Mouse (Mus musculus) heart, embryonic 13.5 days (tissue): Measurements from ENCODE around the gene Safb. TPM values are rescaled to one million over a fixed set of nuclear protein-coding genes. Genes with fewer than 3 reads are reported as not detected.

Experiments
- ATAC-seq: fragments of 200-750 bp; cut with Nextera tagmentation; 2 replicates; pipeline ENCODE4 v1.8.0; 2017; ENCODE audit warnings: moderate TSS enrichment; ENCODE audit not compliant: insufficient number of reproducible peaks, low FRiP score, low TSS enrichment; ENCODE audit errors: extremely low read depth
- H3K27ac ChIP-seq: fragments of 300-500 bp; sonication (generic); replicated peaks from 2 replicates; pipeline ENCODE4 v1.5.1; 2015; ENCODE audit warnings: moderate library complexity, mild to moderate bottlenecking, inconsistent platforms
- H3K27me3 ChIP-seq: fragments of 300-500 bp; sonication (generic); replicated peaks from 2 replicates; pipeline ENCODE4 v1.6.1; 2015; ENCODE audit warnings: mild to moderate bottlenecking, inconsistent platforms
- H3K36me3 ChIP-seq: fragments of 300-500 bp; sonication (generic); 2 replicates; pipeline ENCODE4 v1.6.1; 2015; ENCODE audit warnings: mild to moderate bottlenecking, inconsistent platforms
- H3K4me1 ChIP-seq: fragments of 300-500 bp; sonication (generic); 2 replicates; pipeline ENCODE4 v1.6.1; 2015; ENCODE audit warnings: inconsistent platforms
- H3K4me2 ChIP-seq: fragments of 300-500 bp; sonication (generic); 2 replicates; pipeline ENCODE4 v1.6.1; 2015; ENCODE audit warnings: inconsistent platforms, mild to moderate bottlenecking, moderate library complexity
- H3K4me3 ChIP-seq: fragments of 300-500 bp; sonication (generic); 2 replicates; pipeline ENCODE4 v1.5.1; 2015; ENCODE audit warnings: moderate library complexity, mild to moderate bottlenecking, inconsistent platforms
- H3K9ac ChIP-seq: fragments of 300-500 bp; sonication (generic); 2 replicates; pipeline ENCODE4 v1.6.1; 2015; ENCODE audit warnings: inconsistent platforms, mild to moderate bottlenecking, moderate library complexity
- H3K9me3 ChIP-seq: fragments of 300-500 bp; sonication (generic); 2 replicates; pipeline ENCODE4 v1.6.1; 2016; ENCODE audit warnings: inconsistent platforms
- WGBS: fragments of 180-500 bp; shearing (Covaris S2); methylation state at CpG from one replicate; pipeline ENCODE4 v1.1.7; 2015; ENCODE audit warnings: mixed read lengths; 5-methylcytosine and 5-hydroxymethylcytosine counted together
- polyA plus RNA-seq: library from polyadenylated mRNA; unstranded; fragments of >200 nt; fragmentation: Nextera tagmentation; extraction: Ambion mirVana; gene quantifications from 2 replicates; pipeline ENCODE4 v1.2.1, GENCODE M21; 2015

Safb gene
- polyA plus RNA-seq, 1 experiment from 2014 or later: 68.1 TPM

DNA sequence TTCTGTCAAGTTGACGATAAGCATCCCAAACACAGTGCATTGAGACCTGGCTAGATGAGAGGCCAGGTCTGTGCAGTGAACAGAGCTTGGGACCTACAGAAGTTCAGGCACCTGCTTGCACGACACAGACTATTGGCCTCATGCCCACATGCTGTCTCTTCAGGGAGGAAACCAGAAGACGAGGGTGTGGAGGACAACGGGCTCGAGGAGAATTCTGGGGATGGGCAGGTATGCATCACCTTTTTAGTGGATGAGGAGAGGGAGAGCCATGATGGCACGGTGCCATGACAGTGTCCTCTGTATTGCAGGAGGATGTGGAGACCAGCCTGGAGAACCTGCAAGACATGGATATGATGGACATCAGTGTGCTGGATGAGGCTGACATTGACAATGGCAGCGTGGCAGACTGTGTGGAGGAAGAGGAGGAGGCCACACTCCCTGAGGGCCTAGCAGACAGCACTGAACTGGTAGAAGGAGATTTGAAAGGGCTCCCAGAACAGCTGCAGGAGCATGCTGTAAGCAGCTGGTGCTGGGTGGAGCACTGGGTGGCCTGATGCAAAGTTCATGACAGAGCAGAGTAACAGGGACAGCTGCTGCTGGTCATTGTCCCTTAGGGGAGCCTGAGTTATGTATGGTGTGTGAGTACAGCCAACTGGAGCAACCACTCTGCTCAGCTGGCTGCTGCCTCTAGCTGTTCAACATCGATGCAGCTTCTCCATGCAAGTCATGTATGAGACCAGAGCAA lies 9.1 kb downstream of the Safb start:
- Histone ChIP-seq H3K27ac (no peak overlapping the region), H3K9me3 (no peaks in the 10 kb centered on the region), H3K4me3 (no peak overlapping the region), H3K27me3 (no peaks in the 10 kb centered on the region), H3K9ac (no peak overlapping the region), H3K4me2 (no peak overlapping the region), H3K36me3 (peaks cover 96% of the 10 kb centered on the region), H3K4me1 (peaks cover 9% of the 10 kb centered on the region)
- ATAC-seq: no peak
- 83% methylated on average over 8 of the region's 8 CpGs for WGBS

DNA sequence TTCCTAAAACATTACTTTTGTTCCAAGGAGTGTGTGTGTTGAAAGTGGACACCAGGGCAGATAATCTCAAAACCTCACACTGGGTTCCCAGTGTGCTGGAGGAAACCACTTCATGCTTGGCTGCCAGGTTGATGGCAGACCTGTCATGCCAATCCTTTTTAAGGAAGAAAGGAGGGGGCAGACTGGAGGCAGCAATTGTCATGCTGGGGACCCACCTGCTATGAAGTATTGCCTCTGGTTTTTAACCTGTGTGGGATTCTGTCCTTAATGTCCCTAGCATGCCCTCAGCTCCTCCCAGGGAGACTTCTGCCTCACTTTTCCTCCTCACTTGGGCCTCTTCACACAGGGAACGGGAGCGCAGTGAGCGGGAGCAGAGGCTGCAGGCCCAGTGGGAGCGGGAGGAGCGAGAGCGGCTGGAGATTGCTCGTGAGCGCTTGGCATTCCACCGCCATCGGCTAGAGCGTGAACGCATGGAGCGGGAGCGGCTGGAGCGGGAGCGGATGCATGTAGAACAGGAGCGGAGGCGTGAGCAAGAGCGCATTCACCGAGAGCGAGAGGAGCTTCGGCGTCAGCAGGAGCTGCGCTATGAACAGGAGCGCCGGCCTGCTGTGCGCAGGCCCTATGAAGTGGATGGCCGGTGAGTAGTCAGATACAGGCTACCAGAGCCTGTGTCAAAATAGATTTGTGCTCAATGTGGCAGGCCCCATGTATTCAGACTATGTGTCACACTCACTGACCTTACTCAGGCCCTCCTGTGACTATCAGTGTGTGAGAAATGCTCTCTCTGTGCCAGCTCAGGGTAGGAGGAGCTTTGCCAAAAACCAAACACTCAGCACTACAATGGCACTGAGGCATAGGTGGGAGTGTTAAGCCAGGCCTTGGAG lies 18.8 kb downstream of the Safb start:
- no peak overlapping the region for H3K4me3 ChIP-seq
- 91% methylated on average over 28 of the region's 28 CpGs for WGBS
- H3K36me3 ChIP-seq: peaks cover 93% of the 10 kb centered on the region

DNA sequence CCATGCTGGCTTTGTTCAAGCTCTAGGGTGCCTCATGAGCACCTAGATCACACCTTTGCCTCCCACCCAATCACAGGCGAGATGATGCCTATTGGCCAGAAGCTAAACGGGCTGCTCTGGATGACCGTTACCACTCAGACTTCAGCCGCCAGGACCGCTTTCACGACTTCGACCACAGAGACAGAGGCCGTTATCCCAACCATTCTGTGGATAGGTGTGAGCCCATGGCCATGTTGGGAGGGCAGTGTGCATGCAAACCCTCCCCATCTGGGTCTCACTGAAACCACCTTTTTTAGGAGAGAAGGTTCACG lies 19.4 kb downstream of the Safb start:
- Histone ChIP-seq H3K27me3 (no peaks in the 10 kb centered on the region), H3K4me3 (no peak overlapping the region), H3K4me1 (peaks cover 11% of the 10 kb centered on the region), H3K4me2 (no peak overlapping the region), H3K9me3 (no peaks in the 10 kb centered on the region), H3K27ac (no peak overlapping the region), H3K9ac (no peak overlapping the region), H3K36me3 (peaks cover 93% of the 10 kb centered on the region)
- no peak for ATAC-seq
- WGBS: 86% methylated on average over 9 of the region's 9 CpGs

More for the DNA sequence above, 18.8 kb downstream of the Safb start:
- H3K27me3 ChIP-seq: no peaks in the 10 kb centered on the region
- H3K4me2 ChIP-seq: no peak overlapping the region
- no peaks in the 10 kb centered on the region for H3K9me3 ChIP-seq
- no peak overlapping the region for H3K9ac ChIP-seq
- H3K4me1 ChIP-seq: peaks cover 6% of the 10 kb centered on the region
- ATAC-seq: no peak
- no peak overlapping the region for H3K27ac ChIP-seq

DNA sequence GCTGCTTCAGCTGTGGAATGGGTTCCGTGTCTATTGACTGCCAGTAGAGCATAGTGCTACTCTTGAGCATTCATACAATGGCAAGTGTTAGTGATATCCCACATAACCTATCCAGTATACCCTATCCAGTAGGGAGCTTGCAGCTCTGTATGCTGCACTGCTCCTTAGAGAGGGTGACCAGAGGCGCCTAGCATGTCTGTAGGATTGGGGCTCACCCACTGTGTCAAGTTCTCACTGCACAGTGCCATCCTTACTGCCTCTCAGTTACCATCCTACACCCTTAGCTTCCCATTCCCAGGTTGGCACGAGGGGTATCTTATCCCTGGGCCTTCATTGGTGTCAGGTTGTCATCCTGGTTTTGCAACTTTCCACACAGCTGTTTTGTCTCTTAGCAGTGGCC lies 19.8 kb downstream of the Safb start:
- Histone ChIP-seq H3K4me3 (no peak overlapping the region), H3K27me3 (no peaks in the 10 kb centered on the region), H3K9ac (no peak overlapping the region), H3K36me3 (peaks cover 89% of the 10 kb centered on the region), H3K4me2 (no peak overlapping the region), H3K27ac (no peak overlapping the region), H3K4me1 (peaks cover 11% of the 10 kb centered on the region), H3K9me3 (no peaks in the 10 kb centered on the region)
- WGBS: 96% methylated on average over 3 of the region's 3 CpGs
- ATAC-seq: no peak

DNA sequence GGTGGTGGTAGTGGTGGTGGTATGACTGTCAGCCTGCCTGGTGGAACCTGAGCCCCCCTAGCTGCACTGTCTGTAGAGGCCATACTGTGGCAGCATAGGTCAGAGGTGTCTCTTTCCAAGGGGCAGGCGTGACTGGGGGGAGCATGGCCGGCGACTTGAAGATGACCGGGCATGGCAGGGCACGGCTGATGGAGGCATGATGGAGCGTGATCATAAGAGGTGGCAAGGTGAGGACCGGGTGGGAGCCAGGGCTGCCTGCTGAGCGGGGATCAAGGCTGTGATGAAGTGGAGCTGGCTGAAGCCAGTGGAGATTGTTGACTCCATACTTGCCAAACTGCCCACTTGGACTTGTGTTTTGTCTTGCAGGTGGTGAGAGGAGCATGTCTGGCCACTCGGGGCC lies 20.8 kb downstream of the Safb start:
- no peaks in the 10 kb centered on the region for H3K9me3 ChIP-seq
- no peak overlapping the region for H3K4me2 ChIP-seq
- peaks cover 16% of the 10 kb centered on the region for H3K4me1 ChIP-seq
- H3K27ac ChIP-seq: no peak overlapping the region
- H3K9ac ChIP-seq: no peak overlapping the region
- 87% methylated on average over 9 of the region's 9 CpGs for WGBS
- ATAC-seq: no peak
- no peaks in the 10 kb centered on the region for H3K27me3 ChIP-seq
- H3K4me3 ChIP-seq: no peak overlapping the region
- H3K36me3 ChIP-seq: peaks cover 79% of the 10 kb centered on the region

DNA sequence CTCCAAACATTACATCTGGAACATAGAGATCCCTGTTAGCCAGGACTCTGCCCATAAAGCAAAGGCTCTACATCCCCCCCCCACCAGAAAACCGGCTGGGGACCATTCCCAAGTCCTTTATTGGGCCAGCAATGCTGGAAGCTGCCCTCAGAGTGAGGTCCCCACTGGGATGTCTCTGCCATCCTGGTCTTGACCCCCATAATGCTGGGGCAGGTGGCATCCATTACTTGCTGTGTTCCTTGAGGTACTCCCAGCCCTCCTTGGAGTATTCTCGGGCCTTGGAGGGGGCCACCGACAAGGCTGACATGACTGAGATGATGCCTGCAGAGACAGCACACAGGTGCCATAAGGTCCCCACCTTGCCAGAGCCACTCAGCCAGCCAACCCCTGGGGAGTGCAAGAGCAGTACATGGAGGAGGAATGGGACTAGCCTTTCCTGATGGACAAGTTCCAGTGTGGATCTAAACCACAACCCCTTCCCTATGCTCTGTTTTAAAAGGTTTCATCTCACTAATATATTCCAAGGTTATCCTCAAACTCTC lies 23.0 kb downstream of the Safb start:
- H3K4me2 ChIP-seq: no peak overlapping the region
- H3K4me1 ChIP-seq: peaks cover 29% of the 10 kb centered on the region
- H3K4me3 ChIP-seq: no peak overlapping the region
- no peak overlapping the region for H3K27ac ChIP-seq
- 78% methylated on average over 3 of the region's 3 CpGs for WGBS
- H3K27me3 ChIP-seq: no peaks in the 10 kb centered on the region
- H3K9ac ChIP-seq: peak overlapping the region; percentile 85; the same call in 1 of the 2 replicates
- no peaks in the 10 kb centered on the region for H3K9me3 ChIP-seq
- H3K36me3 ChIP-seq: peaks cover 57% of the 10 kb centered on the region
- no peak for ATAC-seq

DNA sequence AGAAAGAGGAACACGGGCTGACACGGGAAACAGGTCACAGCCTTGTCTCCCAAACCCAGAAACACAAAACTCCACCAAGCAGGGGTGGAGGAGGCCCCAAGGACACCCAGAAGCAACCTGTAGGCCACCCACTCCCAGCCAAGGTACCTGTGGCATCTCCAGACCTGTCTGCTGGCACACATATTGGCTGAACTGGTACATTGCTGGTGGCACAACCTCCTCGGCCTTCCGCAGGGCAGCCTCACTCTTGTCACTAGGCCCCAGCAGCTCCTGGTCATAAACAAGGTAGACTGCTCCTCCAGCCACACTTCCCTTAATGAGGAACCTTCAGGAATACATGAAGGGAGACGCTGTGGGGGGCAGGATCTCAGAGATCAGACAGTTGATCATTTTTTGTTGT lies 24.1 kb downstream of the Safb start:
- no peak for ATAC-seq
- Histone ChIP-seq H3K9me3 (no peaks in the 10 kb centered on the region), H3K4me2 (peak overlapping the region; percentile 78), H3K36me3 (peaks cover 46% of the 10 kb centered on the region), H3K27ac (peak overlapping the region; percentile 82; the same call in 1 of the 2 replicates), H3K27me3 (no peaks in the 10 kb centered on the region), H3K4me1 (peaks cover 34% of the 10 kb centered on the region), H3K4me3 (peak overlapping the region; percentile 64), H3K9ac (peak overlapping the region; percentile 85)
- WGBS: 50% methylated on average over 5 of the region's 5 CpGs

DNA sequence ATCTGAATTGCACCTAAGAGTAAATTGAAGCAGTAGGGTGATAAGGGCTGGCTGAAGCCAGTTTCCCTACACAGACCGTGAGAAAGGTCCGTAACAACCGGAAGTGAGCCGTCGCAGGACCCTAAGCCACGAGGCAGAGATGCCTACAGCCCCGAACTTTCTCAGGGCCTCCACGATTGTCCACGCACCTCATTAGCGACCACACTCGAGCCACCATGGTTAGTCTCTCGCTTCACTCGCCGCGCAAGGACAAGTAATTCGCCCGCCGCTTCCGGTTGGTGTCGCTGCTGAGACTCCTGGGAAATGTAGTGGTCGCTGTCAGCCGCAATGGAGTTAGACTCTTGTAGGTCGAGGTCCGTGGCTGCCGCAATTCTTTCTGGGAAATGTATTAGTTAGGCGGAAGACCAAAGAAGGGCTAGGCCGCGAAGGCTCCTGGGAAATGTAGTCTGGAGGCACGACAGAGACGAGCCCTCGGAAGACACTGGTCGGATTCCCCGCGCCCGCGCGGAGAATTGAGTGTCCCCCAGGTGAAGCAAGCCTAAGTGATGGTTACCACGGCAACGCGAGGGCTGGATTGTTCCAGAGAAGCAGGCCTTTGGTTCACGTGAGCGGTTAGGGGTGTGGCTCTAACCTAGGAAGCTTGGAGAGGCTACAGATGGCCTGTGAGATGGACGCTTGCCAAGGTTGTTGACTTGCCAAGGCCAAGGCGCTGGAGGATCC lies 25.0 kb downstream of the Safb start, which contains the start of gene 2410015M20Rik:
Gene 2410015M20Rik, minus strand, starts transcription at position 320 of the 720 bp plus-strand sequence.
- Histone ChIP-seq H3K9me3 (no peaks in the 10 kb centered on the region), H3K4me3 (peak within 1 kb of the TSS; percentile 64), H3K27ac (peak within 1 kb of the TSS; percentile 82), H3K27me3 (no peaks in the 10 kb centered on the region), H3K4me1 (peaks cover 39% of the 10 kb centered on the region), H3K36me3 (peaks cover 43% of the 10 kb centered on the region), H3K9ac (peak within 1 kb of the TSS; percentile 85), H3K4me2 (peak within 1 kb of the TSS; percentile 78)
- ATAC-seq: peak; percentile 76
- WGBS: under 1% methylated on average over 44 of the region's 44 CpGs

DNA sequence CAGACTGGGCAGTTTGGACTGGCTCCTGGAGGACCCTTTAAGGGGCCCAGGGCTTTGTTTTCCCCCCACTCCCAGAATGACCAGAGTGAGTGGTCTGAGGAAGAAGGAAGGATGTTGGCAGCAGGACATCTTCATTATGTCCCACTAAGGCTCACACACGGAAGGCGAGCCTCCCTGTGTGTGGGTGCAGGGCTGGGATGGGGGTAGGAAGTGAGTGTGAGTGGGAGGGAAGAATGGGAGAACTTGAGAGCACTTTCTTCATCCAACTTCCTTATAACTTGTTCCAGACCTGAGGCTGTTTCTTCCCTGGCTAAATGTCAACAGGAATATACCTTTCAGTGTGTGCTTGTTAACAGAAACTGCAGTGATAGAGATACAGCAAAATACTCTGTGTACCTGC lies 26.7 kb downstream of the Safb start:
- Histone ChIP-seq H3K4me2 (0 out of 2 replicates have a peak overlapping the region, but pooled peaks have one; percentile 39), H3K9ac (no peak overlapping the region), H3K4me1 (peaks cover 49% of the 10 kb centered on the region), H3K27me3 (no peaks in the 10 kb centered on the region), H3K4me3 (no peak overlapping the region), H3K9me3 (no peaks in the 10 kb centered on the region), H3K36me3 (peaks cover 43% of the 10 kb centered on the region), H3K27ac (no peak overlapping the region)
- 69% methylated on average over 2 of the region's 2 CpGs for WGBS
- no peak for ATAC-seq

DNA sequence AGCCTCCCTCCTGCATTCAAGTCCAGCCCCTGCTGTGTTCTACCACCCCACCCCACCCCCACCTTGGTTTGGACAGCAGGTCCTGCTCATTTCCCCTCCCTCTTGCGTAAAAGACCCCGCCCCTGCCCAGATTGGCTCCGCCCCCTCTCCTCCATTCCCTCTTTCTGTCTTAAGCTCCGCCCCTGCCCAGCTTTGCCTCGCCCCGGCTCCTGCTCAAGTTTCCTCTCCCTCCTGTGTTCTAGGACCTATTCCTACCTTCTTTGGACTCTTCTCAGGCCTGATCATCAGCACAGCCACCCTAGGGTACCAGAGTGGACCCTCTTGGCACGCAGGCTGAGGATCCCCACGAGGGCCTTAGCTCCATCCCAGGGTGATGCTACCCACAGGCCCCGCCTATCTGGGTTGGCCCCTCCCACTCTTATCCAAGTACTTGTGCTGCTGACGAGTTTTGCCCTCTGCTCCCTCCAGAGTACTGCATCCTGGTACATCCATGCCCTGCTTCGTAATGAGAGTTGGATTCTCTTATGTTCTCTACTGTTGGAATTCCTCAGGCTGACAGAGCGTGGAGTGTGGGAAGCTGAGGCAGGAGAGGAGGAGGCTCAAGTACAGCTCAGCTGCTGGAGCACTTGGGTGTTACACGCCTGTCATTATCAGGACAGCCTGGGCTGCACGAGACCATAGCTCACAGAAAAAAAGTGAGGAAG lies 27.4 kb downstream of the Safb start:
- WGBS: 15% methylated on average over 14 of the region's 14 CpGs
- ATAC-seq: 0 out of 2 replicates have a peak, but pooled peaks have one; percentile 8
- Histone ChIP-seq H3K4me2 (peak overlapping the region; percentile 39), H3K9me3 (no peaks in the 10 kb centered on the region), H3K9ac (peak overlapping the region; percentile 45), H3K36me3 (peaks cover 43% of the 10 kb centered on the region), H3K27me3 (no peaks in the 10 kb centered on the region), H3K4me3 (peak overlapping the region; percentile 29), H3K27ac (no peak overlapping the region), H3K4me1 (peaks cover 49% of the 10 kb centered on the region)
